Mouse (Mus musculus): ENCODE data around the gene Gemin2. TPM values are rescaled to one million over a fixed set of nuclear protein-coding genes. Genes with fewer than 3 reads are reported as not detected.
A peak's percentile ranks its signal among the peaks of the same experiment; 100 is the strongest.
"Not testable (repeated sequence)": the region's sequence is repeated elsewhere in the genome, so short reads cannot be mapped to it uniquely, and the experiment has no call there.

Gene Gemin2
- total RNA-seq, 2 experiments from 2014 or later, result 3.8 to 4.4 TPM

DNA sequence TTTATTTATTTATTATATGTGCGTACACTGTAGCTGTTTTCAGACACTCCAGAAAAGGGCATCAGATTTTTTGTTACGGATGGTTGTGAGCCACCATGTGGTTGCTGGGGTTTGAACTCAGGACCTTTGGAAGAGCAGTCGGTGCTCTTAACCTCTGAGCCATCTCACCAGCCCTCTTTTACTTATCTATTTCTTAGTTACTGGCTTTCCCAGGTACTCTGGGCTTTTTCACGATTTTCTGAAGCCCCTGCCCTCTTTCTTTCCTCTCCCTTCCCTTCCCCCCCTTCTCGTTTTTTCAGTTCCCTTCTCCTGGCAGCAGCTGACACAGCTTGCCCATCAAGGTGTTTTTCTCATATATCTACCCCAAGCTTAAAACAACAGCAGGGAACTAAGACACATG lies 45.0 kb downstream of the Gemin2 start:
- DNase-seq, result not testable (repeated sequence)

DNA sequence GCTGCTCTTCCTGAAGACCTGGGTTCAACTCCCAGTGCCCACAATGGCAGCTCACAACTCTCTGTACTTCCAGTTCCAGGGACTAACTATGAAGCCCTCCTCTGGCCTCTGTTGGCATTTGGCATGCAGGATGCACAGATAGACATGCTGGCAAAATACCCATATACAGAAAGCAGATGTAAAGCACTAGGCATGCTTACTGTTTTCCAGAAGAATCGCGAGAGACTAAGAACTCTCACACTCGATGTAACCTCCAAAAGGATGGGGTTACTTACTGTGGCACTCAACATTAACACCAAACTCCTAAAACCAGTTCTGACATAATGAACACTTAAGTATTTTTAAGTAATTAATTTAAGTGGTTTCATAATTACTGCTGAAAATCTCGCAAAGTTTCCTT lies 47.1 kb downstream of the Gemin2 start:
- no peak for DNase-seq

DNA sequence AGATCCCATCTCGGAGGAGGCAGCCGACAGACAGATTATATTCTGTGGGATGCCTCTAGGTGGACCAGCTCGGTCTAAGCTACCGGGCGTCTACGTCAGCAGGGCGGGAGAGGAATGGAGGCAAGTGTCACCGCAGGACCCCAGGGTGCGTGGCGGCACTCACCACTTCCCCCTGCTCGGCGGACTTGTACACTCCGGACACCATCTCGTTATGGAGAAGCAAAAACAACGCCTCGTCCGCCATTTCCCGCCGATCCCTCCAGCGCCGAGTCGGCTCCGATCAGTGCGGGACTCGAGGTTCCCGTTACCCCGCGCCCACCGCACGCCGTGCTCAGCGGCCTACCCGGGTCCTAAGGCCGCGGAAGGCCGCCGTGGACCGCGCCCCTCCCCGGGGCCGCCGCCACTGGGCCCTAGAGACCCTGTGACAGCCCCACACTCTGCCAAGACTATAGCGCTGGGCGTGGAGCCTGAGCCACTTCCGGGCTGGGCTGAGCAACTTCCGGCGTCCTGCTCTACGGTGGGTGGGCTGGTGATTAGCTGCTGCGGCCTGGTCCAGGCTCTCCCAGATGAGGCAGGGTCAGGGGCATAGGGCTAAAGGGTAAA lies 47.9 kb downstream of the Gemin2 start, which contains the start of gene Trappc6b:
Trappc6b (minus strand) TSS at position 480 of the 603 bp plus-strand sequence.
- peak; percentile 79 for DNase-seq

DNA sequence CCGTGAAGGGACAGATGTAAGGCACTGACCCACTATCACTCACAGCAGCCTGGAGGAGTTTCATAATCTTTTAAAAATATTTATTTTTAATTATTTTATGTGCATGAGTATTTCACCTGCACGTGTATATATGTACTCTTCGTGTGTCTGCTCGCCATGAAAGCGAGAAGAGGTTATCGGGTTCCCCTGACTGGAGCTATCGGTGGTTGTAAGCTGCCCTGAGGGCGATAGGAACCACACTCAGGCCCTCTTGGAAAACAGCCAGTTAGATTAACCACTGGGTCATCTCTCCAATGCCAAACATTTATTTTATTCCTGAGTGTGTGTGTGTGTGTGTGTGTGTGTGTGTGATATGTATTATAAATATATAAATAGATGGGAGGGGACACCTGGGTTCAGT lies 51.6 kb downstream of the Gemin2 start:
- no peak for DNase-seq

DNA sequence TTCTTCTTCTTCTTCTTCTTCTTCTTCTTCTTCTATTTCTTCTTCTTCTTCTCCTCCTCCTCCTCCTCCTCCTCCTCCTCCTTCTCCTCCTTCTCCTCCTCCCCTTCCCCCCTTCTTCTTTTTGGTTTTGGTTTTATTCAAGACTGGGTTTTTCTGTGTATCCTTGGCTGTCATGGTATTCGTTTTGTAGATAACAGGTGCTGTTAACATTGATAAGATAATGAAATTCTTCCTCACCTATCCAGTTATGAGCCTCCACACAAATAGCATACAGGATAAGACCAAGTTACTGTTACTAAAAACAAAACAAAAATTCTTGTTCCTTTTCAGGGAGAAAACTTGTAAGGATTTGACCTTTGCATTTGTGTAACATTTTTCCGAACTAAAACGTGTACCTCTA lies 52.6 kb downstream of the Gemin2 start:
- DNase-seq, result no peak

DNA sequence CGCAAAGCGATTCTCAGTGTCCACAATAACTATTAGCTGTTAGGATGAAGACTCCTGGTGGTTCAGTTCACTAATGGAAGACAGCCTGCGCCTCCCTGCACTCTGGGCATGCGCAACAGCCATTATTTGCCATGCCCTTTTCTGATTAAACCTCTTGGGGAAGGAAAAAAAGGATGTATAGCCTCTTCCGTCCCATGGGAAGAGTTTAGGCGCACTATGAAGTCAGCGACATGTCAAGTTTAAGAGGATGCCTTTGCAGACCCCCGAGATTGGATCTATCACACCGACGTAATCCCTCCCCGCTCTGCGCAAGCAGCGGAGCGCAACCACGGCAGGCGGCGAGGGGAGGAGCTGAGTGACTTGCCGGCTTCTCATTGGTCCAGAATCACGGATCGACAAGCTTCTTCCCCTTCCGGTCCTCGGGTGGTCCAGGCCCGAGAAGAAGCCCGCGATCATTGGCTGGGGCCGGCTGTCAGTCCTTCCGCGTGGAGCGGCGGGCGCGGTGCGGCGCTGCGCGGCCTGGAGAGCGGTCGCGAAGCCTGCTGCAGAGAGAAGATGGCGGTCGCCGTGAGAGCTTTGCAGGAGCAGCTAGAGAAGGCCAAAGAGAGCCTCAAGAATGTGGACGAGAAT lies 53.4 kb downstream of the Gemin2 start, which contains the start of gene Pnn:
Pnn (plus strand) TSS at position 437 of the 630 bp plus-strand sequence.
- peak; percentile 98 for DNase-seq

DNA sequence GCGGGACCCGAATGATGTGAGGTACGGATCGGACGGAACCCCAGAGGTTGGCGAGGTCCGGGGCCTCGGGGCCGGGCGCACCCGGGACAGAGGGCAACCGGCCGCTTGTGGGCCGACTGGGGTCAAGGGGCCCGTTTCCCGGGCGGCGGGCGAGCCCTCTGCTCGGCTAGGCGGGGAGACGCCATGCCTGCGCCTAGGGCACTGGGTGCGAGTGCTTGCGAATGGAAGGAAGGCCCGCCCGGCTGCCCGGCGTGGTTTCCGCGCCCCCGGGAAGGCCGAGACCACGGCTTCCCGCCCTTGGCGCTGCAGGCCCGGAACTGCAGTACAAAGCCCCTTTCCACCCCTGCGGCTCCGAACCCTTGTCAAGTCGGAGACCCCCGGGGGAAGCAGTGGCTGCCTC lies 53.9 kb downstream of the Gemin2 start:
- DNase-seq, result no peak

DNA sequence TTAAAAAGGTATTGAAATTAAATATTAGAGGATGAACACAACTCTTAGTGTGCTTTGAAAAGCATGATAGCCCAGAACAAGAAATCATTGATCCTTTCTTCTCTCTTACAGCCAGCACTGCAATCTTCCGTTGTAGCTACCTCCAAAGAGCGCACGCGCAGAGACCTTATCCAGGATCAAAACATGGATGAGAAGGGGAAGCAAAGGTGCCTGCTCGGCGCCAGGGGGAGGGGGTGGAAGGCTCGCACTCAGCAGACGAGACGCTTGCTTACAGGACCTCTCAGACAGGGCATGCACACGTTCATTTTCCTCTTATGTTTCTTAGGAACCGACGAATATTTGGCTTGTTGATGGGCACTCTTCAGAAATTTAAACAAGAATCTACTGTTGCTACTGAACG lies 55.6 kb downstream of the Gemin2 start:
- no peak for DNase-seq

DNA sequence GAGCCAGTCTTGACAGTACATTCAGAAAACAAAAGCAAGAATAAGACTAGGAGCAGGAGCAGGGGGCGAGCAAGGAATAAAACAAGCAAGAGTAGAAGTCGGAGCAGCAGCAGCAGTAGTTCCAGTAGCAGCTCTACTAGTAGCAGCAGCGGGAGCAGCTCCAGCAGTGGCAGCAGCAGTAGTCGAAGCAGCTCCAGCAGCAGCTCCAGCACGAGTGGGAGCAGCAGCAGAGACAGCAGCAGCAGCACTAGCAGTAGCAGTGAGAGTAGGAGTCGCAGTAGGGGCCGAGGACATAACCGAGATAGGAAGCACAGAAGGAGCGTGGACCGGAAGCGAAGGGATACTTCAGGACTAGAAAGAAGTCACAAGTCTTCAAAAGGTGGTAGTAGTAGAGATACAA lies 59.1 kb downstream of the Gemin2 start:
- no peak for DNase-seq

DNA sequence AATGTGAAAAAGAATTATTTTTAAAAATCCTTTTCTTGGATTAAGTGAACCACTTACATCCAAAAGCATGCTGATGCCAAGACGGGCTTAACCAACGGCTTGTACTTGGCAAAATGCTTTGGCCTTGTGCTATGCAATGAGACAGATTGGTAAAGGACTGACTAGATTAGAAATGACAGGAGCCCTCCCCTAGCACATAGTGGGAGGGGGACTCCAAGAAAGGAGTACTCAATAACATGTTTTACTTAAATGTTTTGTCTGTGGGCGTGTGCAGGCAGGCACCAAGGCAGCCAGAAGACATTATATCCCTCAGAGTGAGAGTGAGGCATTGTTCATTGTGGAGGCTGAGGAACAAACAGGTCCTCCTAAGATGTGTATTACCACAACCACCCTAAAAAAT lies 60.9 kb downstream of the Gemin2 start:
- DNase-seq, result no peak

DNA sequence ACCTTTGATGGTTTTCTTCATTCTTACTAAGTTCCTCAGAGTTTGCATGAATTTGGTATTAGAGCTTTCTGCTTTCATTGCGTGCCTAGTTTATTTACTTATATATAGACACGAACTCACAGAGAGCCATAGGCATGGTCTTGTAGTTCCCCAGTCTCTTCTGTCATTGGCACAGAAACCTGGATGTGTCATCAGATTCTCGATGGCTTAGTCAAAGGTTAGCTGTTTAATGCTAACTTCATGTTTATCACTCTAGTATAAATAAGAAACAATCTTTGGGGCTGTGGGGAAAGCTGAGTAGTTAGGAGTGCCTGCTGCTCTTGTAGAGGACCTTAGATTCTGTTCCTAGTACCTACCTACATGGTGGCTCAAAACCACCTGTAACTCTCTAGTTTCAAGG lies 63.8 kb downstream of the Gemin2 start:
- no peak for DNase-seq

DNA sequence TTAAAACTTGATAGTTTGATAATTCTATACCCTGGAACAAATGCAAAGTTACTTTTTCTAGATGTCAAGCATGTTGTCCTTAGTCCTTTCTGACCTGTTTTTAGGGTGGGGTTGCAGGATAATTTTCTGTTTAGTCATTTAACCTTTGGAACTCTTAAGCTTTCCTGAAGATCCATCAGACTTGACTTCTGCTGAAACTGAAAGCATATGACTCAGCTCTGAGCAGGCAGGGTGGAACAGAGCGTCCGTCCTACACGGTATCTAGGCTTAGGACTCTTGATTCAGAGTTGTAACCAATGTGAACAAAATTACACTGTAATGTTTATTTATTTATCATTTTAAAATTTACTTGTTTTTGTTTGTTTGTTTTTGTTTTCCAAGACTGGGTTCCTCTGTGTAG lies 64.7 kb downstream of the Gemin2 start:
- DNase-seq, result no peak

Other genes with a start within 250 kb of the Gemin2 start
- 10 to 100 TPM; 44.4 to 46.0 TPM for gene Sec23a, start 1.4 kb upstream of the Gemin2 start, total RNA-seq (2021)
- gene Trappc6b, start 48.1 kb downstream of the Gemin2 start, total RNA-seq (2021), result 10 to 100 TPM; 35.4 to 45.8 TPM
- 10 to 100 TPM; 15.0 to 15.8 TPM for gene Pnn, start 53.5 kb downstream of the Gemin2 start, total RNA-seq (2021)
- 10 to 100 TPM; 88.3 to 97.4 TPM for gene Mia2, start 82.4 kb downstream of the Gemin2 start, total RNA-seq (2021)
- gene Fbxo33, start 206.3 kb downstream of the Gemin2 start, total RNA-seq (2021), result 1 to 10 TPM; 3.1 to 3.3 TPM

Measured in gastrocnemius, postnatal 25 days (tissue).